Mouse (Mus musculus): ENCODE data around the gene Arid3b. TPM values are rescaled to one million over a fixed set of nuclear protein-coding genes. Genes with fewer than 3 reads are reported as not detected.

Arid3b gene
- total RNA-seq, 2 experiments from 2014 or later: 8.5 to 9.5 TPM

DNA sequence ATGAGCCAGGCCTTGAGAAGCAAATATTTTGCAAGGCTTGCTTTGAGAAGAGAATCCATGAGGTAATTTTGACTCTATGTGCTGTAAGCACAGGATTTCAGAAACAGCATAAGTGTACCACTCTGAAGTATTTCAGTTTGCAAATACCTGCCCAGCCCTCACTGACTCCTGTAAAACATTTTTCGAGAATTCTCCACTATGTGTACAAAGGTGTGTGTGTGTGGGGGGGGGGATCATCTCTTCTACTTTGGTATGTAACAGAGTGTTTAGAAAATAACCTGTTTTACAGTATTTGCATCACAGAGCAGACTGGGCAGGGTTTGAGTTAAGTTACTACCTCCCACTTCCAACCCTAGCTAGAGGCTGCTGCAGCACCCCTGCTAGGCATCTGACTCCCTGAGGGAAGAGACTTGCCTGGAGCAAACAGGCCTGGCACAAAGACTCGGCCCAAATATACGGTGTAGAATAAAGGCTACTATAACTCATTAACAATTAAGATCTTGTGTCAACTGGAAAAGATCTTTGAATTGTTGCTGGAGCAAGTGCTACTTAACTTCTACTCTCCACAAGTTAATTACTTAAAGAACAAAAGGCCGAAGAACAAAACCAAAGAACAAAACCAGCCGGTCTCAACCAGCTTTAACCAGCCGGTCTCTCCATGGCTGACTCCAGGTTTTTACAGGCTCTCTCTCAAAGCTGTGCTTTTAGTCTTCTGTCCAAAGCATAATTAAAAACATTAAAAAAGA is 6.6 kb downstream of the Arid3b start:
- no peak for DNase-seq

DNA sequence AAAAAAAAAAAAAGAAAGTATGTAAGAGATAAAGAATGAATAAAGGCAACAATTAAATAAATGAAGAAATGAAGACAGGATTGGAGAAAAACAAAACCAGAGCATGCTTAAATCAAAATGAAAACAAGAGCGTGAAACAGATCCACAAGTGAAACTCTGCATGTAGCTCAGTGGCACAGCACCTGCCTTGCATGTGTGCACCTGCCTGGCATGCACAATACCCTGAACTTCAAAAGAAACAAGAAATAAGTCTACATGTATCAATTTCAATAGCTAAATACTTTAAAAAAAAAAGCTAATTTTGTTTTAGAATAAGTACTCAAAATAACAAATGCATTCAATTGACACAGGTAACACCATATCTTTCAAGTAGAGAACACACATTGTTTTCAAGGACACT is 13.2 kb downstream of the Arid3b start:
- DNase-seq: no peak

DNA sequence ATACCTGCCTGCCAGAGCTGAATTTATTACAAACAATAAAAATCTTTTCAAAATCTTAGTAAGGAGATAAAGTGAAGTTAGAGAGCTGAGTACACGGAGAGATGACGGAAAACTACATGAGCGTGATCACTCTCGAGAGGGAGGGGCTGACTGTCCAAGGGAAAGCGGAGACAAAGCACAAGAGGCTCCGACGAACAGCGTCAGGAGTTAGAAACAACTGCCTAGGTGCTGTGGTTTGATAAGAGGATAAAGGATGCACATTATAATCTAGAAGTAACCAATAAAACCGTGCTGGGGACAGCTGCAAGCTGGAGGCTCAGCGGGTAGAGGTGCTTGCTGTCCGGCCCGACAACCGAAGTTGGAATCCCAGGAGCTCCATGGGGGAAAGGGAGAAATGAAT is 13.8 kb downstream of the Arid3b start:
- DNase-seq: no peak

DNA sequence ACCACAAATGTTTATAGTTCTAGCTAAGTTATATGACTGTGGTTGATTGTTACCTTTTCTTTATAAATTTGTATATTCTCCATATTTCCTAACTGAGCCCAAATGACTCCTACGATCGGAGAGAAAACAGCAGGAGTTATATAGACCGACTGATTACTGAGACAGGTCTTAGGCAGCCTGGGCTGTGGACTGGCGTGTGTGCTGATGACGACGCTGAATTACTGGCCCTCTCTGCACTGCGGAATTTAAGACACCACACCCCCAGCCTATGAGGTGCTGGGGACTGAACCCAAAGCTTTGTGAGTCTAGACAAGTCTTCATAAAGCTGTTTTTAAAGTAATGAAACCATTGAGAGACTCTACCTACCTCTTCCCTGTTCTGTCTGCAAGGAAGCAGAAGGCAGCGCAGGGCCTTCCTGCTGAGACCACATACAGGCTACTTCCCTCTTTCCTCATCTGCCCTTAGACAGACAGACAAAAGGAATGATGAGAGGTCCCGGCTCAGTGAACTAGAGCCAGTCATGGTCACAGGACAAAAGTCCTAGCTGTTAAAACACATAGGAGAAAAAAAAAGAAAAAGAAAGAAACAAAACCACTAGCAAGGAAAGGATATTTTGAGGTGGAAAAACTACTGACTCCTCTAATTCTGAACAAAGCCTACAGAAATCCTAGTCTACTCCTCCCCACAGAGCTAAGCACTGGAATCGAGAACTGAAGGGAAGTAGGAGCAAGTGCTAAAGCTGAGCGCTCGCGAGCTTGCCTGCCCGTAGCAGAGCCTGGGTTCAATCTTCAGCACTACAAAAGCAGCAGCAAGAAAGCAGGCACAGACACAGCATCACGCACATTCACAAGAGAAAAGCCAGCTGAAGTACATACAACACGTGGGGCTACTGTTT is 16.2 kb downstream of the Arid3b start:
- DNase-seq: no peak

DNA sequence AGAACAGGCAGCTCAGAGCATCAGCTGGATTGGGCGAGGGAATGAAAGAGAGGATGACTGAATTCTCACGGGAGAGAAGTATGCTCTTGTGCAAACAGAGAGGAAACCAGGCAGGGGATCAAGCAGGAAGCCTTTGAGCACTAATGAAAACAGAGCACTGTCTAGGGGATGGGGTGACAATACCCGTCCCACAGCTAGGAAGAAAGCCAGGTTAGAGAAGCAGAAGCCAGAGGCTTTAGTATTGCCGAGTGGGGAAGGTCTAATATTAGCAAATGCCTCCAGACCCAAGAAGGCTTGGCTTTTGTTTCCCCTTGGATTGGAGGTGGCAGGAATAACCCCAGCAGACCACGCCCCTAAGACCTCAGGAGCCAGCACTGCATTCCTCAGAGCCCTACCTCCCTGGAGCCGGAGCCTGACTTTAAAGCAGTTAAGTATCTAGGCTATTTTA is 19.3 kb downstream of the Arid3b start:
- DNase-seq: peak; percentile 70

DNA sequence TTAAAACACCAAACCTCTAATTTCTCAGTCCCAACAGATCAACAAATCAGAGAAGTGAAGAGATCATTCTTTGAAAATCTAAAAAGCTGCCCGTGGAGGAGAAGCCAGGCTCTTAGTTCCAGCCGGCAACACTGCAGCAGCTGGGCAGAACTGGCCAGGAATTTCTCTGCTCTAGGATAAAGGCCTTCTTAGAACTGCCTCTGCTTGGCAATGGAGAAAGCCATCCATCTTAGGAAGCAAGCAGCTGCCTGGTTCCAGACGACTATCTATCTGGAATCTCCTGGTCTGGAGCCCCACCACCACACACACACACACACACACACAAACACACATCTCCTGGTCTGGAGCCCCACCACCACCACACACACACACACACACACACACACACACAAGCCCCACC is 21.7 kb downstream of the Arid3b start:
- no peak for DNase-seq

DNA sequence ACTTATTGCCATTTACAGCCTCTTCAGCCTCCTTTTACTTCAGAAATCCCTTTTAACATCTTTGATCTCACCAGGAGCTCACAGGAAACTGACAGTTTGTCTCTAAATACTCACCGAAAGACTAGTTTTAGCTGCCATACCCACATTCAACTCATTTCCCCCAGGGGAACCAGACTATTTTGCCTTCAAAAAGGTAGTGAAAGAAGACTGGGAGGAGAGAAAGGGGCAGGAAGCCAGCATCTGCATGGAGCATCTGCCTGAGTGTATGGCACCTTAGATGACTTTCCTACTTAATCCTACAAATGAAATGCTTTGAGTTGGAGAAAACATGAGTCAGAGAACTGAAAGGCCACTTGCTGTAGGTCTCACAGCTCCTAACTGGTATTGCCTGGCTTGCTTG is 22.6 kb downstream of the Arid3b start:
- no peak for DNase-seq

DNA sequence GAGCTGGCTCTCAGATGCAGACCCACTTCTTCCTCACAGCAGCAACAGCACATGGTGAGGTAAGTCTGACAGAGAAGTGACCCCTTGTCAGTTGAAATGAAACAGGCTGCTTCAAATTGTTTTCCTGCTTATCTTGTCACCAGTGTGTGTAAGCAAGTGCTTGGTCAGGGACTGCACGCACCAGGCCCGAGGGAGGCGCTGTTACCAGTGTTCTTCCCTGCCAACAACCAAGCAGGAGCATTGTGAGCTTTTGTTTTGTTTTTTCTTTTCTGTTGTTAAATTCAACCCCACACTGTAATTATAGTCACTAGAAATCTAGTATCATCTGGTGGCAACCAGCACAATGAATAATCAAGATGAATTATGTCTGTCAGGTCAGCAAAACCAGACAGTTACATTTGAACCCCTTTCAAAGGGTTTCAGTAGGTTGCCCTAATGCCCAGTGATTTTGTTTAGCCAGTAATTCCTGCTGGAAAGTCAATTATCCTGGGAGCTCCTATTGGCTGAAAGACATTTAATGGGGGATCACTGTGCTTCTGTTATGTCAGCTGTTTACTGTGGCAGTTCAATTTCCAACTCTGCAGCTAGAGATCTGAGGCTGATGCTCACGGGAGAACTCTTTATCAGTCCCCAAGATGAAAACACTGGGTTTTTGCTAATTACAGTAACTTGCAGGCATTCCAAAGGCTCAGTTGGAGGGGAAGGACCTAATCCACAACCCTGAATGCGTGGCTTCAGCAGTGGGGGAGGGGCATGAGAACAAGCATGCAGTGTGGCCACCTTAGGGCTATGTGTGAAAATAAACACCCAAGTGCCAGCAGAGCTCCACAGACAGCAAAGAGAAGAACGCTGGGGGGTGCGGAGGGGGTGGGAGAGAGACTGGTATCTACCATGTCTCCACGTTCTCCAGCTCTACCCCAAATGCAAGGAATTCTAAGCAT is 24.5 kb downstream of the Arid3b start:
- no peak for DNase-seq

DNA sequence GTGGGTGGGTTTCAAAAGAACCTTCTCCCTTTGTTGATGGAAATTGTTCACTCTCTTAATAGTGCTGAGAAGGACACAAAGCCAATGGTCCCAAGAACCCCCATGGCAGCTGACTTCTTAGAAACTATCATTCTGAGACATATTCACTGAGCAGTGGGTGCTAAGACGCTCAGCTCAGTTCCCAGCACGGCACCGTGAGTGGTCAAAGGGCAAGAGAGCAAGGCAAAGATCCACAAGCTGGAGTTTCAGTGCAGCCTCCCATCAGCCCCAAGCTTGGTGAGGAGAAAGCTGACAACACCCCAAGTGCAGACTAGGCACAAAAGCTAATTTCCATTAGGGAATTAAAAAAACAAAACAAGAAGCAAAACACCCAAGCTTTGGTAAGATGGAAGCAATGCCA is 25.9 kb downstream of the Arid3b start:
- no peak for DNase-seq

DNA sequence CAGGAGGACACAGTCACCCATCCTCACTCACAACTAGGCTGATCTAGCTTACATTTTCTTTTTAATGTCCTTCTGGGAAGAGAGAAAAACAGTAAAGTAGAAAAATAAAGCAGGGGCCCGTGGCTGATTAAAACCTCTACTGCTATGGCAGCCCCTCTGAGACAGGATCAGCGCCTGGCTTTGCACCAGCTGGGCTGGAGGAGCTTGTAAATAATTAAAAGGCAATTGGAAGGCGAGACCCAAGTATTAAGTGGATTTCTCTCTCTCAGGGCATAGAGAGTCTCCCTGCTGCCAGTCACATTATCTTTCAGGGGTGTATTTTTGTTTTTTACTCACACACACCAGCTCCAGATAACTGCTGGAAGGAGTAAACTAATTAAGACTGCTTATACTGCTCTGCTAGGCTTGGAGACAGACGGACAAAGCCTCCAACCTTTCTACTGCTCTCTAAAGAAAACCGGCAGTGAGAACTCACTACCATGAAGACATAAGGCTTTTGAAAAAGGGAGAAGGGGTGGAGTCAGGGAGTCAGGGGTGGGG is 27.8 kb downstream of the Arid3b start:
- no peak for DNase-seq

DNA sequence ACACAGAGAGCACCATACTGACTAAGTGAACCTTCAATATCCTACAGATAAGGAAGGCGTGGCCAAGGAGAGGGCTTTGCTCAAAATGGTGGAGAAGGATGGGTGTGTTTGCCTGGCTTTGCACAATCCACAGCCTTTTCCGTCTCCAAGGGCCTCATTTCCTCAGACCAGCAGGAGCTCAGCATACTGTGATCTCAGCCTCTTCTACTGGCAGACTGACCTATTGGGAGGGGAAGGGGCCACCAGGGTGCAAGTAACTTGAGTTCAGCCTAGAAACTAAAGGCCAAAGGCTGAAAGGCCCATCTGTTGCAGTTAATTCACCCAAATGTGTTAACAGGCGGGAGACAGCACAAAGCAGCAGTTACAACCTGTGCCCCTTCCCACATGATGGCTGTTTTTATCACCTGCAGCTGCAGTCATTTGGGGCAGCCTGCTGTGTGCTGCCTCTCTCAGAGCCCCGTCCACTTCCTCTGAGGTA is 29.4 kb downstream of the Arid3b start:
- no peak for DNase-seq

DNA sequence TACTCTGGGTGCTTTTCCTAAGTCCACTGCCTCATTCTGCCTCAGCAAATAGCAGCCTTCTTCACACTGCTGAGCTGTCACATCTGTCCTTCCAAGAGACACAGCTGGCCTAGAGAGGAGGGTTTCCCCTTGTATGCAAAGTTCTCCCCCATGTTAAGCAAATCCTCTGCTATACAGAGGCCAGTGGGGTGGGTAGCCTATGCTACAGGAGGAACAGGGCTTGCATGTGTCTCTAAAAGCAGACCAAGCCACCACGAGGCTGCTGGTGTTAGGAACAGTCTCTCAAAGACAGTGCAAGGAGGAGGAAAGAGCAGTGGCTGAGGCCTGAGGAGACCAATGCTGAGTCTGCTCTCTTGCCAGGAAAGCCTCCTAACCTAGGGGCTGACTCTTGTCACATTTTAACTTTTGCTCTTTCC is 30.5 kb downstream of the Arid3b start:
- no peak for DNase-seq

DNA sequence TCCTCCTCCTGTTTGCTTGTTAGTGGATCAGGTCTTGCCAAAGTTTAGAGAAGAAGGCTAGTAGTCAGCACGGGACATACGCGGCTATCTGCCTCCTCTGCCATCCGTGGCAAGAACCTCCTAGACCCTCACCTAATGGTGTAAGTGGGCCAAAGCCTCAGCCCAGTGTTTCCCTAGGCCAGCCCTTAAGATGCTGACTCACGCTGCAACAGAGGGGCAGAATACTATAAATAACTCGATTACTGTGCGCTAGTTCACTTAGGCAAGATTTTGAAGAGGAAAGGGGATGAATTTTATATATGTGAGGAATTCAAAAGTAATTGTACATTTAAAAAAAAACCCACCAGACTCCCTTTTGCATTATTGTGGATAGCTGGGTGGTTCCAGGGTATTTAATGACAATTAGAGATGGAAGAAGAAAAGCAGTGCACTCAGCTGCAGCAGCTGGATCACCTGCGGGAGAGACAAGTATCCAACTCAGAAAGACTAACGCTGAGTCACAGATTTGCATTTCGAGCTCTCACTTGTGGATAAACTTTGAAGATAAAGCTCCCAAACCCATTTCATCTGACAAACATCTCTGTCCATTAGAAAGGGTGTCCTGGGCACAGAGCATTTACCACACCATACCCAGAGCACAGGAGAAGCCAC is 31.4 kb downstream of the Arid3b start:
- DNase-seq: no peak

DNA sequence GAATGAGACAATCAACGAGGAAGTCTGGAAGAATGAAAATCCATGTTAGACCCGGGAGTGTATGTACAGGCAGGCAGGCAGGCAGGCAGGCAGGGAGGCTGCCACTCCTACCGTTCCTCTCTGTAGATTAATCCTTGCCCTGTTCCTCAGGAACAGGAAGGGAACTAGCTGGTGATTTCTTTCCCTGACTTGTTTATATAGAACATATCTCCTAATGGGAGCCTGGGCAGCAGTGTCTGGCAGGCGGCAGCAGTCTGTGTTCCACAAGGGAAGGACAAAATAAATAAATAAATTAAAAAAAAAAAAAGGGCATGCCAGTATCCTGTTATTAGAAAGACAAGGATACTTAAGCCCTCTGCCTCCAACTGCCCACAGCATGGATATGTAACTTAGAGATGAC is 32.8 kb downstream of the Arid3b start:
- DNase-seq: no peak

DNA sequence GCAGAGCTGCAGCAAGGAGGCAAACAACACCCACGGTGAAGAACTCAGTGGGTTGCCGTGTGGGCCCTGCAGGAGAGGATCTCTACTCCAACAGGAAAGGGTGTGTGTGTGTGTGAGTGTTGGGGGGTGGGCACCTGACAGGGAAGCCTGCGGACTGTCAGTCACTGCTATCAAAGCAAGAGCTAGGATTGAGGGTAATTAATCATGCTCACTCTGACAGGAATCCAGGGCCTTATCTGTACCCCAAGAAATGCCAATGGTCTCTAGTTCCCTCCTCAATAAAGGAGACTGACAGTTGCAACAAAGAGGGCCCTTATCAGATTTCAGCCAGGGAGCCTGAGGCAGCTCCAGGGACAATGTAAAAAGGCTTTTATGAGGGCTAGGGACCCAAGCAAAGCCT is 33.5 kb downstream of the Arid3b start:
- DNase-seq: no peak

DNA sequence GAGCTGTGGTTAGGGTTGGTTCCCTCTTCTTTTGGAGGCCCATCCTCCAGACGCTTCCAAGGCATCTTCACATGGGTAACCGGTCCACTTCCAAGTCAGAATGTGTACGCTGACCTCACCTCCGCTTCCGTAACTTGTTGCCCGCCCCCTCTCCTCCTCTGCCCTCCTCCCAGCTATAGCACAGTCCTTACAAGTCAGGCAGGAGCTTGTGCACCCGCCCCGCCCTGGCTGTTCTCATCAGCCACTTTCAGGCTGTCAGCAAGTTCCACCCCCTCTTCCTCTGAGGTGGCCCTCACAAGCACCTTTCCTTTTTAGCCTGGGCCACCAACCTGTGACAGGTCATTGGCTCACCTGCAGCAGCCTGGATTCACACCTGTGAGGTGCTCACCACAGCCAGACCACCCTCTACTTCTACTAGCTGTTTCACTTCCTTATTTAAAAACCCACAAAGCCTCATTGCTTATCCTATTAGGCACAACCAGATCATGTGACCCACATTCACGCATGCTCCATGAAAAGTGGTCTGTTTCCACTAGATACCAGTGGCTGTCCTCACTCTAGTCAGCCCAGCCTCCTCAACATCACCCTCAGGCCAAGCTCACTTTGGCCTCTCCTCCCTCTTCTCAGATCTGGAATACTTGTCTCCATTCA is 36.1 kb downstream of the Arid3b start:
- no peak for DNase-seq

DNA sequence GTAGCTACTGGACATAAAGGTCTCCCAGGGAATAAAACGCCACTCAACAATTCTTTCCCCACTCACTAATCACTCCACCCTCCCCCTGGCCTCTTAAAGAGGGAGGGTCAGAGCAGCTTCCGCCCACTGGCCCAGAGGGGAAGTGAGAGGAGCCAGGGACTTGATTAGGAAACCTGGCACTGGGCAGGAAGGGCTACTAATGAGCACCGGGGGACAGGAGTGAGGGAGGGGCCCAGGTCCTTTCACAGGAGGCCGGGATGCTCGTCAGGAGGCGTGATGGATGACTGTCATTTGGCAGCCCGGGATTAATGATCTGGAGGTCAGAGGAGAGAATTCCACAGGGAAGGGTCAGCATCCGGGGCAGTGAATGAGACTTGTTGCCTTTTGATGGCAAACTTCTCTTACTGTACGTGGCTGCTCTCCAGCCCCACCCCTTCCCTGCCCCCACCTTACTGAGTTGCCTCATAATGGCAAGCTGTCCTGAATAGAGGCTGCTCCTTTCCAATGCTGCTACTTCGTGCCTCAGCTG is 37.8 kb downstream of the Arid3b start:
- peak; percentile 46 for DNase-seq

DNA sequence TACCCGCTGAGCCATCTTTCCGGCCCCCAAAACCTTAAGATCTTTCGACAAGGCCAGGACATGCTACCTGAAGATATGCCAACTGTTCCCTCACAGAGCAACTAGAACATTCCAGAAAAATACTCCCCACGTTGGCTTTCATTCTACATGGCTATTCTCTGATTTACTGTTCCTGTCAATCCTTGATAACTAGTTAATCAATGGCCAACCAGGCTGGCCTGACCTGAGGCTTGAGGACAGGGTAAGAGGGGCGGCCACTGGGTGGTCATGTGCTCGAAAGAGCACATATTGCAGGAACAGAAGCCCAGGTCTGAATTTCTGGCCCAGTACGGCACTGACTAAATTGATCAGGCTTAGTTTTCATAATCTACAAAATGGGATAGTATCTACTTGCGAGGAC is 39.1 kb downstream of the Arid3b start:
- DNase-seq: no peak

DNA sequence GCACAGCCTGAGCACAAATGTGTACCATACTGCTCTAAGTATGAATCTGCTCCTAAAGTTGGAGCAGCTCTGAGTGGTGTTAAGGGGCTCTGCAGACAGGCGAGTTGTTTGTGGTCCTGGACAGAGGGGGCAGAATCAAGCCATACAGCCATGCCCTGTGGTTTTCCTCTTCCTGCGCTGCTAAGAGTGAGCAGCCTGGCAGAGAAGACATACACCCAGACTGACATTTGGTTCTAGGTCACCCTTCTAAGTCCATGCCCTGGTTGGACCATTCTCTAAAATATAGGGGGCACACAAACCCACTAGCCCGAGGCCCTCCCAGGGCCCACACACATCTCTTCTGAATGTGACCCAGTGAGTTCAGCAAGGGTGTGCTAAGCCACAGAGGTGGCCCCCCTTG is 46.9 kb downstream of the Arid3b start:
- no peak for DNase-seq

DNA sequence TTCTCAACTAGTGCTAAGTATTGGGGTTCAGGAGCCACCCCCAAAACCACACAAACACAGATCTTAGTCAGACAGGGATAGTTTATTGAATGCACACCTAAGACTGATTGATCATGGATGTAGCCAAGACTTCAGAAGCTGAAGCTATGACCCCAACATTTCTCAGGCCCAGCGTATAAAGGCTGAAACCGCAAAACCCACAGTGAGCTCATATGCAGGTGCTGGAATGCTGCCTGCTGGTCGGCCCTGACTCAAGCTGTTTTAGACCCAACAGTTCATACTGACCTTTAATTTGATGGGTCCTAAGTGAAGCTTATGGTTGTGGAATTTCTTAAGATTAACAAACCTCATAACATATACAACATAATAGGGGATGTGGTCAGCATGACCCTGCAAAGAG is 53.9 kb downstream of the Arid3b start:
- DNase-seq: no peak

DNA sequence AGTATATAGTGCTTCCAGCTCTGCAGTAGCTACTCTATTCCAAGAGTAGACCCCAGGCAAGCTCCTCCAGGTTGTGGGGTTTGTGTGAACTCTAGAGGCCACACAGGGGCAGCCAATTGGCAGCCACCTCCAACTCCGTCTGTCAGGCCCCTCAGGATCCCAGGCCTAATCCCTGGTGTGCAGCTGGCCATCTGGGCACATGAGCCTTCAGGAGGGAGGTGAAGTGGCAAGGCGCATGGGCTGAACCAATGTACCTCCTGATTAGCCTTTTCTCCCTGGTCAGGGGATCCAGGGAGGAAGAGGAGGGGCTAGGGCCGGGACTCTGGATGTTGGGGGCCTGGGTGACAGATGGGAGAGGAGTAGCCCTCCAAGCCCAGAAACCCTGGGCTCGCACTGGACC is 60.9 kb downstream of the Arid3b start:
- DNase-seq: no peak

All from heart, postnatal 4 days (tissue).